Mouse (Mus musculus) ES-E14 (cell line): Measurements from ENCODE around the gene Ptchd3. TPM values are rescaled to one million over a fixed set of nuclear protein-coding genes. Genes with fewer than 3 reads are reported as not detected.

Experiments
- DNase-seq: peaks from one replicate; pipeline ENCODE4 v3.0.0-alpha.2; 2013; ENCODE audit warnings: low read depth, low spot score
- H3K27ac ChIP-seq: 2 replicates; pipeline ENCODE4 v1.5.1; 2012; ENCODE audit warnings: low read depth, mild to moderate bottlenecking, low read length, moderate library complexity, mixed read lengths; ENCODE audit not compliant: poor library complexity, insufficient read depth, severe bottlenecking
- H3K36me3 ChIP-seq: 2 replicates; pipeline ENCODE4 v1.6.1; 2012; ENCODE audit warnings: mild to moderate bottlenecking, low read length, moderate library complexity, mixed read lengths; ENCODE audit not compliant: control insufficient read depth, poor library complexity, insufficient read depth, severe bottlenecking
- H3K4me1 ChIP-seq, 2 experiments: fragments of 150-350 bp in 1 of 2; sonication (generic) in 1 of 2; 2 replicates each; pipeline ENCODE4 v1.6.1; 2012; ENCODE audit warnings: low read length in 2 of 2, mild to moderate bottlenecking in 1 of 2, mixed read lengths in 1 of 2; ENCODE audit not compliant: control insufficient read depth in 2 of 2, insufficient read depth in 2 of 2, poor library complexity in 1 of 2
- H3K4me3 ChIP-seq, 2 experiments: fragments of 150-350 bp in 1 of 2; sonication (generic) in 1 of 2; 2 replicates each; pipeline ENCODE4 v1.5.1; 2012; ENCODE audit warnings: low read length in 2 of 2, low read depth in 1 of 2, mild to moderate bottlenecking in 1 of 2, mixed read lengths in 1 of 2; ENCODE audit not compliant: insufficient read depth in 1 of 2, poor library complexity in 1 of 2, severe bottlenecking in 1 of 2
- H3K9ac ChIP-seq: 2 replicates; pipeline ENCODE4 v1.6.1; 2012; ENCODE audit warnings: low read depth, mild to moderate bottlenecking, low read length, mixed read lengths; ENCODE audit not compliant: poor library complexity, insufficient read depth, severe bottlenecking
- H3K9me3 ChIP-seq: fragments of 150-350 bp; sonication (generic); 2 replicates; pipeline ENCODE4 v1.6.1; 2012; ENCODE audit warnings: low read depth, mild to moderate bottlenecking, low read length; ENCODE audit not compliant: control insufficient read depth, insufficient read depth
- CHD2 ChIP-seq: IDR thresholded peaks from 2 replicates; pipeline ENCODE4 v1.6.1; 2014; ENCODE audit warnings: mild to moderate bottlenecking, low read depth, low read length, inconsistent platforms
- HCFC1 ChIP-seq: IDR thresholded peaks from 2 replicates; pipeline ENCODE4 v1.6.1; 2012; ENCODE audit warnings: low read length, inconsistent platforms, borderline replicate concordance; ENCODE audit not compliant: insufficient read depth
- MAFK ChIP-seq: IDR thresholded peaks from 2 replicates; pipeline ENCODE4 v1.6.1; 2014; ENCODE audit warnings: mild to moderate bottlenecking, low read depth, low read length, inconsistent platforms; ENCODE audit not compliant: insufficient read depth
- ZC3H11A ChIP-seq: IDR thresholded peaks from 2 replicates; pipeline ENCODE4 v1.6.1; 2012; ENCODE audit warnings: low read depth, mild to moderate bottlenecking, inconsistent platforms, low read length, borderline replicate concordance
- ZNF384 ChIP-seq: IDR thresholded peaks from 2 replicates; pipeline ENCODE4 v1.6.1; 2012; ENCODE audit warnings: low read depth, low read length, inconsistent platforms
- in situ Hi-C, 2 experiments: fragments of 600-800 bp; cut with MboI; formaldehyde crosslinking; loops; one replicate each; pipeline ENCODE4 v1.15.1; 2025; ENCODE audit warnings: low sequenced_read_pairs in 2 of 2, inconsistent platforms in 1 of 2; ENCODE audit not compliant: unreplicated experiment in 2 of 2
- total RNA-seq: library from RNA; depleted of rRNA; stranded (reverse); fragments of 300-350 nt; gene quantifications from 2 replicates; pipeline ENCODE4 v1.2.3, GENCODE M21; 2012; rRNA removed

Ptchd3 gene
- total RNA-seq, 1 experiment, result 0.58 TPM

- Histone ChIP-seq H3K4me3 (peak overlapping the region; percentile 58 to 74), H3K27ac (peak overlapping the region; percentile 40; the same call in 1 of the 2 replicates), H3K9me3 (no peaks in the 10 kb centered on the region), H3K36me3 (no peaks in the 10 kb centered on the region), H3K9ac (peak overlapping the region; percentile 81), H3K4me1 (no peaks in the 10 kb centered on the region)
- in situ Hi-C loops, result no loop called here
- TF ChIP-seq HCFC1, result 0 out of 2 replicates have a peak, but pooled peaks have one; percentile 39
- no peak for TF ChIP-seq ZNF384
- TF ChIP-seq MAFK, result no peak
- TF ChIP-seq ZC3H11A, result no peak
- peak; percentile 74; the same call in 1 of the 2 replicates for TF ChIP-seq CHD2
- DNase-seq, result peak; percentile 87
Observed at GRCm38 (mm10) chr11:121847790-121848299, 17.8 kb downstream of the Ptchd3 start.

Other genes with a start within 250 kb of the Ptchd3 start
- gene B3gntl1, start 157.1 kb upstream of the Ptchd3 start, total RNA-seq, result 13.2 and 17.6 TPM in 2 replicates
- gene Metrnl, start 128.7 kb upstream of the Ptchd3 start, total RNA-seq, result 7.8 and 13.0 TPM in 2 replicates